Mouse (Mus musculus) lung, adult 2 months (tissue): ENCODE results near the gene Dctpp1. TPM values are rescaled to one million over a fixed set of nuclear protein-coding genes. Genes with fewer than 3 reads are reported as not detected.
A peak's percentile ranks its signal among the peaks of the same experiment; 100 is the strongest.

Experiments used
- DNase-seq: peaks from one replicate; pipeline ENCODE4 v3.0.0; 2022
- H3K4me1 ChIP-seq: fragments of 200-500 bp; 2 replicates; pipeline ENCODE4 v1.6.1; 2011; ENCODE audit warnings: low read length; ENCODE audit not compliant: control insufficient read depth, insufficient read depth
- H3K4me3 ChIP-seq: fragments of 200-500 bp; replicated peaks from 2 replicates; pipeline ENCODE3; 2011; ENCODE audit warnings: low read depth, mild to moderate bottlenecking, control low read depth, low read length; ENCODE audit errors: extremely low read depth
- CTCF ChIP-seq: fragments of 200-500 bp; IDR thresholded peaks from 2 replicates; pipeline ENCODE4 v1.5.1; 2011; ENCODE audit warnings: mild to moderate bottlenecking, low read length, control low read depth; ENCODE audit not compliant: insufficient read depth
- POLR2A ChIP-seq: fragments of 200-500 bp; IDR thresholded peaks from 2 replicates; pipeline ENCODE4 v1.6.1; 2011; ENCODE audit warnings: low read depth, mild to moderate bottlenecking, control low read depth, low read length, borderline replicate concordance; ENCODE audit errors: extremely low read depth
- WGBS: fragments of 180-500 bp; shearing (Covaris S2); methylation state at CpG from one replicate; pipeline ENCODE4 v1.1.7; 2018; 5-methylcytosine and 5-hydroxymethylcytosine counted together
- polyA plus RNA-seq: library from polyadenylated mRNA; depleted of rRNA; stranded (reverse); fragments of >200 nt; gene quantifications from 2 replicates; pipeline ENCODE4 v1.2.3, GENCODE M21; 2012

Dctpp1 gene
- polyA plus RNA-seq, 1 experiment: 17.9 TPM

DNA sequence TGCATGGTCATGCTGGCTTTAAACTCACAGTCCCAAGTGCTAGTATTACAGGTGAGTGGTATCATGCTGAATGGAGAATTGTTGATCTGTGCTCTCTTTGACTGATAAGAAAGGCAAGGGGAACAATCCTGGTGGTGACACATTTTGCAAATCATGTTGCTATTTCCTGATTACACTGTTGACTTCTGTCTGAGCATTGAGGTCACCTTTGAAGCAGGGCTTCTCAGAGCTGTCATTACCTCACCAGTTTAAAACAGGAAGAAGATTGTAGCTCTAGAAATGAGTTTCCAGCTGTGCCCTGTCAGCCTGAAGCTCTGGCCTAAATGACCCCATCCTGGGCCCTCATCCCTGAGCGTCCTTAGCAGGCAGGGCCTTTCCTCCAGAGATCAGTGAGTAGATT is 27.4 kb upstream of the Dctpp1 start:
- no peak overlapping the region for H3K4me3 ChIP-seq
- no peaks in the 10 kb centered on the region for H3K4me1 ChIP-seq
- 76% methylated on average over 1 of the region's 1 CpGs for WGBS
- no peak for DNase-seq
- no peak for TF ChIP-seq POLR2A
- TF ChIP-seq CTCF: no peak

DNA sequence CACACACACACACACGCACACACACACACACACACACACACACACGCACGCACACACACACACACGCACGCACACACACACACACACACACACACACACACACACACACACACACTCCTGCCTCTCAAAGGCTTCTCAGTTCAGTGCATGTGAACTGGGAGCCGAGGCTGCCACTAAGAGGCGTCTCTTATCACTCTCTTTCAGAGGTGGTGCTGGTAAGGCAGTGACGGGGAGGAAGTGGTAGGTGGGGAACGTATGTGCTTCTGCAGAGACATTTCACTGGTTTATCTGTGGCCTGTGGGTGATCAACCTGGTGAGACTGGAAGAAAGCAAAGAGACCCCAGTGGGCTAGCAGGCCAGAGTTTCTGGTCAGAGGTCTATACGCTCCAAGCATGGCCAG is 24.6 kb upstream of the Dctpp1 start:
- WGBS: 61% methylated on average over 6 of the region's 10 CpGs
- H3K4me1 ChIP-seq: no peaks in the 10 kb centered on the region
- no peak for DNase-seq
- no peak for TF ChIP-seq POLR2A
- no peak for TF ChIP-seq CTCF
- H3K4me3 ChIP-seq: no peak overlapping the region

DNA sequence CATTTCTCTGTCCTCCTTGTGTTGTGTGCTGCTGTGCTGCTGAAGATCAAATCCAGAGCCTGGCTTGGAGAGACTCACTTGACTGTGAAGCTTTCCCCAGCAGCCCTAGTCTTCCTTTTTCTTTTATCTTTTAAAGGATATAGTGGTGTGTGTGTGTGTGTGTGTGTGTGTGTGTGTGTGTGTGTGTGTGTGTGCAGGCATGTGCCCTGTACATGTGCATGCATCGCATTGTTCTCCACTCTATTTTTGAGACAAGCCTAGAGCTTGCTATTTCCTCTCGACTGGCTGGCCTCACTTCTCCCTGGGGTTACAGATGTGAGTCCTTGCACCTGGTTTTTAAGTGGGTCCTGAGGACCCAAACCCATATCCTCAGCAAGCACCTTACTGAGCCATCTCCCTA is 21.7 kb upstream of the Dctpp1 start:
- H3K4me1 ChIP-seq: no peaks in the 10 kb centered on the region
- no peak overlapping the region for H3K4me3 ChIP-seq
- DNase-seq: no peak
- TF ChIP-seq POLR2A: no peak
- TF ChIP-seq CTCF: no peak
- 49% methylated on average over 2 of the region's 2 CpGs for WGBS

DNA sequence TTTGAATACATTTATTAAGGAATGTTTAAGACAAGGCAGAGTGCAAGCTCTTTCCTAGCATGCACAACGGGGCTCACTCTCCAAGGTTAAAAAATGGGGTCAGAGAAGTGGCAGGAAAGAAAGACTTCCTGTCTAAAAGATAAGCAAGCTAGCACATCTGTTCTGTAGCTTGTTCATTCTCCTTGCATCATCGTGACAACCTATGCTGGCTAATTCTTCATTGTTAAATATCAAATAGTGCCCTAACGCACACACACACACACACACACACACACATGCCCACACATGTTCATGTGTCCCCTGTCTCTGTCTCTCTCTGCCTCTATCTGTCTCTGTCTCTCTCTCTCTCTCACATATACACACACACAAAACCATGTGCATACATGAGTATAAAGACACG is 20.6 kb upstream of the Dctpp1 start:
- TF ChIP-seq CTCF: no peak
- no peak for TF ChIP-seq POLR2A
- WGBS: 31% methylated on average over 4 of the region's 4 CpGs
- H3K4me3 ChIP-seq: no peak overlapping the region
- no peaks in the 10 kb centered on the region for H3K4me1 ChIP-seq
- DNase-seq: no peak

DNA sequence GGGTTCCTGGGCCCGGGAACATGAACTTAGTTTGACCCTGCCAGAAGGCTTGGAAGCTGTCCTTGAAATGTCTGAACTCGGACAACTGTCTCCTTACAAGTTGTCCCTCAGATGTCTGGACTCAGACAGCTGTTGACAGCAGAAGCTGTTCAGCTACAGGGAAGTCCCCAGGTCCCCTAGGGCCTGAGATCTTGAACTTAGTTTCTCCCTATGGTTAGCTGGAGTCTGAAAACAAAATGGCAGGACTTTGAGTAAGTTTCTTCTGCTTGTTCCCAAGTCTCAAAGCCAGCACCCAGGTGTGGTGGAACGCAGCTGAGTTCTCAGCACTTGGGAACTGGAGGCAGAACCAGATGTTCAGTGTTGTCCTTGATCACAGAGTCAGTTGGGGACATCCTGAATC is 19.6 kb upstream of the Dctpp1 start:
- 50% methylated on average over 3 of the region's 3 CpGs for WGBS
- no peaks in the 10 kb centered on the region for H3K4me1 ChIP-seq

DNA sequence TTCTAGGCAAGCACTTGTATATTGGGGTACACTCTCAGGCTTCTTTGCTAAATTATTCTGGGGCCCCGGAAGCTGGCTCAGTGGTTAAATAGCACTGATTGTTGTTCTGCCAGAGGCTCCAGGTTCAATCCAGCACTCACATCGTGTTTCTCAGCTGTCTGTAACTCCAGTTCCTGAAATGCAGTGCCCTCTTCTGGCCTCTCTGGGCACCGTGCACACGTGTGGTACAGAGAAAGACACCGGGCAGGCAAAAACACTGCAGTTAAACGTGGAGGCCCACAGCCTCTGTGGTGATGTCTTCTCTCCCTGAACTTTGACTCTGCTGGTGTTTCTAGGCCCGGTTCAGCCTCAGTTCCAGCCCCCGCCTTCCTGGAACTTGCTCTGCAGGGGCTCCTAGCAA is 17.8 kb upstream of the Dctpp1 start:
- Histone ChIP-seq H3K4me3 (no peak overlapping the region), H3K4me1 (no peaks in the 10 kb centered on the region; the same call in 1 of the 2 replicates)
- TF ChIP-seq CTCF: peak; percentile 75
- no peak for TF ChIP-seq POLR2A
- no peak for DNase-seq
- WGBS: 19% methylated on average over 8 of the region's 8 CpGs

More for the DNA sequence above, 19.6 kb upstream of the Dctpp1 start:
- no peak for DNase-seq
- H3K4me3 ChIP-seq: no peak overlapping the region
- TF ChIP-seq POLR2A: no peak
- TF ChIP-seq CTCF: no peak

DNA sequence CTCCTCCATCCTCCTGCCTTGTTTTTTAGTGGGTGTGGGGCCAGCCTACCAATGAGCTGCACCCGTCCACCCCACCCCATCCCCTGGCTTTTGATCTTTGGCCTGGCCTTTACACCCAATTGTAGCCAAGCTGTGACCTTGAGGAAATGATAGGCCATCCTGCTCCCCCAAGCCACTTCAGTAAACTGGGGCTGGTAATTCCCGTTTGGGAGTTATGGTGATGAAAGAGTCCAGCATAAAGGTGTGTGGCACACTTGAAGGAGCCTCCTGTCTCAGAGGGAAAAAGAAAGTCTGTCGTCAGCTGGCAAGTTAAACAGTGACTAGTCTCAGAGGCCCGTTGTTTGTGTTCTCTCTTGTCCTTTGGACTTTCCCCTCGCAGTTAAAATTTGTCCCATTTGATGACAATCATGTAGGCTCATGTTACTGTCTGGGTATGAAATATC is 16.0 kb upstream of the Dctpp1 start:
- 51% methylated on average over 5 of the region's 5 CpGs for WGBS
- Histone ChIP-seq H3K4me3 (no peak overlapping the region), H3K4me1 (peaks cover 9% of the 10 kb centered on the region)
- TF ChIP-seq POLR2A (no peak), CTCF (no peak)
- DNase-seq: no peak

DNA sequence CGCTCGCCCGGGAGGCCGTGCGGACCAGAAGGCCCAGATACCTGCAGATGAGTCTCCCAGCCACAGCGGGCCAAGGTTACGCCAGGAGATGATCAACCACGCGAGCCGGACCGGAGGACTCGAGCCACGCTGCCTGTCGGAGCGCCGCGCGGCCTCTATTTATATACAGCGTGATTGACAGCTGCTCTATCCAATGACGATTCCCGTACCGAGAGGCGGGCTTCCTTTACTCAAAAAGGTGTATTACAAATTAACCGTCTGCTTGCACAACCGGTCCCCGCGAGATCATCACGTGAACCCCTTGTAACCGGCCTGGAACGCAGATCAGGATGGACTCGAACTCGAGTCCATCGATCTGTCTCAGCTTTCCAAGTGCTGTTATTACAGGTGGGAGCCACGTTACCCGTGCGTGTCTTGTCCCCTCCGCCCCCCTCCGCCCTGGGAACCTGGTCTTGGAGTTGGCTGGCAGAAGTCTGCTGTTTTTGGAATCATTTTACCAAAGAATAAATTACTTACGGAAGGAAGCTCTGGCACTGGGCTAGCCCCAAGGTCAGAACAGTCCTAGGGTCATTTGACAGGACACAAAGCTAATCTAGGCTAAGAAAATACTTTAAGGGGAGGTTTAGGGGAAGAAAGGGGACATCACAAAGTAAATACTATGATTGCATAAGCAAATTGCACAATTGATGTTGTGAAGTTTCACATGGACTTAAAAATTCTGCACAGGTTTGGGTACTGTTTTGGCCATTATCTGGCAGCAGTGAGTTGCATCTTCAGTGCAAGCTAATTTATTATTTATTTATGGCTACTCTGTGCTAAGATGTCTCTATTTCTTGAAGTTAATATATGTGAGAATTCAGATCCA is 13.6 kb upstream of the Dctpp1 start, which contains the start of gene Sephs2:
Gene Sephs2 (minus strand): TSS at position 131 of the 865 bp plus-strand sequence.
- Histone ChIP-seq H3K4me1 (peaks cover 9% of the 10 kb centered on the region), H3K4me3 (peak within 1 kb of the TSS; percentile 74)
- DNase-seq: peak; percentile 97
- WGBS: 1% methylated on average over 39 of the region's 39 CpGs
- TF ChIP-seq POLR2A: peak; percentile 99
- no peak for TF ChIP-seq CTCF

DNA sequence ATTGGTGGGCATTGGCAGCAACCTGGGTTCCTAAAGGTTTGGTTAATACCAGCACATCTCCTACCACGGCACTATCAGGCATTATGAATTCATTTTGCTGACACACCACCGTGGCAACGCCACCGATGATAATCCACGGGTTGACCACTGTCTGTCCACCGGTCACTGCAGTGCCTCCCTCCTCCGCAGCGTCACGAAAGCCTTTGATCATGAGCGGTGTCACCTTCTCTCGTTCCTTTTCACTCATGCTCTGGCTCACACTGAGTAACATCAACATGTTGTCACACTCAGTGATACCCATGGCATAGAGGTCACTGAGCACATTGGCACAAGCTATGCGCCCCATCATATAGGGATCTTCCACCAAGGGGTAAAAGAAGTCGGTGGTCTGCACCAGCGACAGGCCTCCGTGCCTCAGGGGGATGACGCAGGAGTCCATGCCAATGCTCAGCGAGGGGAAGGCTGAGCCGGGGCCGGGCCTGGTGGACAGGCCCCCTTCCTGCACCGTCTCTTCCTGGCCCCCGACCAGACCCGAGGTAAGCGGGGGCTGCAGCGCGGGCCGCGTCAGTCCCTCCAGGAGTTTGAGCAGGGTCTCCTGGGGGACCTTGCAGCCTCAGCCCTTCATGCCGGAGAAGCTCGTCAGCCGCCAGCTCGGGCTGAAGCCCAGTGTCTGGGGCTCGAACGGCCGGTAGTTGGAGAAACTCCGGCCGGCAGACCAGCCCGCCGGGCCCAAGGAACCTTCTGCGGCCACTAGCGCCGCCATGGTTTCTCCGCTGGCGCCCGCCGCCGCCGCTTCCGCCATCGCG is 12.8 kb upstream of the Dctpp1 start:
- Histone ChIP-seq H3K4me1 (peaks cover 9% of the 10 kb centered on the region), H3K4me3 (peak overlapping the region; percentile 74)
- TF ChIP-seq CTCF (no peak), POLR2A (no peak)
- DNase-seq: no peak
- 10% methylated on average over 50 of the region's 50 CpGs for WGBS
